Mouse (Mus musculus): ENCODE results near the gene Grid1. TPM values are rescaled to one million over a fixed set of nuclear protein-coding genes. Genes with fewer than 3 reads are reported as not detected.

Grid1 gene
- polyA plus RNA-seq, 1 experiment from 2014 or later, result 0.26 TPM

GRCm38 (mm10) chr14:34989131-34989530 is 169.2 kb downstream of the Grid1 start:
- Histone ChIP-seq H3K4me2 (ENCODE audit: low read depth, low read length) (no peak overlapping the region), H3K9ac (ENCODE audit: low read length) (no peak overlapping the region), H3K27me3 (ENCODE audit: control insufficient read depth, insufficient read depth, low read length) (no peaks in the 10 kb centered on the region), H3K36me3 (ENCODE audit: control insufficient read depth, insufficient read depth) (no peaks in the 10 kb centered on the region), H3K27ac (ENCODE audit: low read length) (no peak overlapping the region), H3K9me3 (replicated peaks; ENCODE audit: control insufficient read depth, low read length) (no peaks in the 10 kb centered on the region), H3K4me1 (ENCODE audit: control insufficient read depth, insufficient read depth, low read length) (no peaks in the 10 kb centered on the region), H3K4me3 (ENCODE audit: low read length) (no peak overlapping the region)
- 71% methylated on average over 5 of the region's 5 CpGs for WGBS
- ATAC-seq (replicated peaks; ENCODE audit: extremely low read depth, insufficient read depth, low FRiP score), result no peak

DNA sequence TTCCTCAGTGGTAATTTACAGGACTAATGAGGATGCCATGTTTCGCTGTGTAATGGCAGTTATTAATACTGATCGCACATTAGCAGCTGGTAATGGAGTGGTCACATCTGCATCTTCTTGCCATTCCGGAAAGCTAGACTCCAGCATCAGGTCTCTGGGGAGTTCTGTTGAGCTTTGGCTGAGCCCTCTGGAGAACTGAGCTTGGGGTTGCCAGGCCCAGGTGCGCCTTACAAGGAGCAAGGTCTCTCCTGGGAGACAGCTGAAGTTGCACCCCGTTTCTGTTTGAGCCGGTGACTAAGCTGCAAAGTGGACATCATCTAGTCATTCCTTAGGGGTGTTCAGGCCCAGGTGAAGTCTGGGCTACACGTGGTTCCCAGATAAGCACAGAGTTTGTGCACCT is 186.8 kb downstream of the Grid1 start:
- H3K27ac ChIP-seq (ENCODE audit: low read length), result no peak overlapping the region
- no peaks in the 10 kb centered on the region for H3K9me3 ChIP-seq (replicated peaks; ENCODE audit: control insufficient read depth, low read length)
- no peak overlapping the region for H3K4me2 ChIP-seq (ENCODE audit: low read depth, low read length)
- no peaks in the 10 kb centered on the region for H3K4me1 ChIP-seq (ENCODE audit: control insufficient read depth, insufficient read depth, low read length)
- no peak overlapping the region for H3K9ac ChIP-seq (ENCODE audit: low read length)
- 80% methylated on average over 7 of the region's 7 CpGs for WGBS
- no peaks in the 10 kb centered on the region for H3K36me3 ChIP-seq (ENCODE audit: control insufficient read depth, insufficient read depth)
- no peak overlapping the region for H3K4me3 ChIP-seq (ENCODE audit: low read length)
- no peak for ATAC-seq (replicated peaks; ENCODE audit: extremely low read depth, insufficient read depth, low FRiP score)
- no peaks in the 10 kb centered on the region for H3K27me3 ChIP-seq (ENCODE audit: control insufficient read depth, insufficient read depth, low read length)

GRCm38 (mm10) chr14:35008674-35009073 is 188.8 kb downstream of the Grid1 start:
- no peak for ATAC-seq (replicated peaks; ENCODE audit: extremely low read depth, insufficient read depth, low FRiP score)
- Histone ChIP-seq H3K9me3 (replicated peaks; ENCODE audit: control insufficient read depth, low read length) (no peaks in the 10 kb centered on the region), H3K27me3 (ENCODE audit: control insufficient read depth, insufficient read depth, low read length) (no peaks in the 10 kb centered on the region), H3K4me1 (ENCODE audit: control insufficient read depth, insufficient read depth, low read length) (no peaks in the 10 kb centered on the region), H3K9ac (ENCODE audit: low read length) (no peak overlapping the region), H3K4me3 (ENCODE audit: low read length) (no peak overlapping the region), H3K36me3 (ENCODE audit: control insufficient read depth, insufficient read depth) (no peaks in the 10 kb centered on the region), H3K27ac (ENCODE audit: low read length) (no peak overlapping the region), H3K4me2 (ENCODE audit: low read depth, low read length) (no peak overlapping the region)
- 51% methylated on average over 3 of the region's 3 CpGs for WGBS

DNA sequence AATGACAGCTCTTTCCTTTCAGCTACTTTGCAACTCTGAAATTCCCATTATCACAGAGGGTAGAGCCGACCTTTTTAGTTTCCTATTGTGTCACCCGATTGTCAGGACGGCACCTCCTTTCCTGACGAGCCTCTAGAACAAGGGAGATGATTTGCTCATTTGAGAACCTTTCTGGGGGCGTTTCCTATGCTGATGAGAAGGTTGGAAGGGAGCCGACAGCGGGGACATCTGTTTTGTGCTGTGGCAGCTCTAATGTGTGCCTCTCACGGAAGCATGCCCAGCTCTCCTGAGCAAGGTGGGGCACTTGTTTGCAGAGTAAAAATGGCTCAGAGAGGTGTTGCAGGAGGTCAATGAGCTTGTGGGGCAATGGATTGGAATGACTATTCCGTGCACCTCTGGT is 189.2 kb downstream of the Grid1 start:
- Histone ChIP-seq H3K27me3 (ENCODE audit: control insufficient read depth, insufficient read depth, low read length) (no peaks in the 10 kb centered on the region), H3K9me3 (replicated peaks; ENCODE audit: control insufficient read depth, low read length) (no peaks in the 10 kb centered on the region), H3K9ac (ENCODE audit: low read length) (no peak overlapping the region), H3K36me3 (ENCODE audit: control insufficient read depth, insufficient read depth) (no peaks in the 10 kb centered on the region), H3K27ac (ENCODE audit: low read length) (no peak overlapping the region), H3K4me2 (ENCODE audit: low read depth, low read length) (no peak overlapping the region), H3K4me1 (ENCODE audit: control insufficient read depth, insufficient read depth, low read length) (no peaks in the 10 kb centered on the region), H3K4me3 (ENCODE audit: low read length) (no peak overlapping the region)
- 0 out of 2 replicates have a peak, but pooled peaks have one; percentile 28 for ATAC-seq (replicated peaks; ENCODE audit: extremely low read depth, insufficient read depth, low FRiP score)
- WGBS, result 20% methylated on average over 9 of the region's 9 CpGs

DNA sequence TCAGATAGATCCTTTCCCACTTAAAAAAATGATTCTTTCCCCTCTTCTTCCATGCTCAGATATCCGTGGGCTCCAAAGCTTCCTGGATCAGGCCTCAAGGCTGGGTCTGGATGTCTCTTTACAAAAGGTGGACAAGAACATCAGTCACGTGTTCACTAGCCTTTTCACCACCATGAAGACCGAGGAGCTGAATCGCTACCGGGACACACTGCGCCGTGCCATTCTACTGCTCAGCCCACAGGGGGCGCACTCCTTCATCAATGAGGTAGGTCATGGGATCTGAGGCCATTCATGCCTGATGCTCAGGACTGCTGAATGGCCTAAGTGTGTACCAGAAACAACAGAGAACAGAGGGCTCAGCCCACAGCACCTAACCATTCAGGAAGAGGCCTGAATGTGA is 206.8 kb downstream of the Grid1 start:
- 85% methylated on average over 8 of the region's 8 CpGs for WGBS

DNA sequence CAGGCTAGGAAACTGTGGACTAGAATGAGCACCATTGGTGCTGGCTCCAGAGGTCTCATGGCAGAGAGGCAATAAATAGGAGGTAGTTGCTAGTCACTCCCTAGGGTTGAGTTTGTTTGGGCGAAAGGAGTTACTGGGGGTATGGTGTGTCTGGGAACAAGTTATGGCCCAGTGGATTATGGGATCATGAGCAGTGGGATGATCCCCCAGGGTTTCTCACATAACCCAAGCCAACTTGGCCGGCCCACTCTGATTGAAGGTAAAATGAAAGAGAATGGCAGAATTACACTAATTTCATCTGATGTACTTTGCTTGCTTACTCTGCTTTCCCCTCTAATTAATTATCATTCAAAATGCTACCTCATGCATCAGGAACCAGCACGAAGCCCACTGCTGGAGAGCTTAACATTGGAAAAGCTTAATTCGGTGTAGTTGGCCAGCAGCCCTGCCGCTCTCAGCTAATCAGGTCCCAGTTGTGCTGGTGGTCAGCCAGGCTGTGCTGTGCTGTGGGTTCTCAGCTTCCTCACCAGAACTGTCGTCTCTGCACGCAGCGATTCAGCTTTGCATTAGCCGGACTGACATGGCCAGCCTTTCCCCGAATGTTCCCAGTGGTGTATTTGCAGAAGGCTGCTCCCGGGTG is 207.7 kb downstream of the Grid1 start:
- no peaks in the 10 kb centered on the region for H3K36me3 ChIP-seq (ENCODE audit: control insufficient read depth, insufficient read depth)
- no peak for ATAC-seq (replicated peaks; ENCODE audit: extremely low read depth, insufficient read depth, low FRiP score)
- no peaks in the 10 kb centered on the region for H3K27me3 ChIP-seq (ENCODE audit: control insufficient read depth, insufficient read depth, low read length)
- H3K4me1 ChIP-seq (ENCODE audit: control insufficient read depth, insufficient read depth, low read length), result no peaks in the 10 kb centered on the region
- H3K4me2 ChIP-seq (ENCODE audit: low read depth, low read length), result no peak overlapping the region
- H3K4me3 ChIP-seq (ENCODE audit: low read length), result no peak overlapping the region
- 56% methylated on average over 11 of the region's 11 CpGs for WGBS
- no peak overlapping the region for H3K27ac ChIP-seq (ENCODE audit: low read length)
- H3K9ac ChIP-seq (ENCODE audit: low read length), result no peak overlapping the region
- 0 out of 2 replicates have a peak, but pooled peaks cover 4% of the 10 kb centered on the region for H3K9me3 ChIP-seq (replicated peaks; ENCODE audit: control insufficient read depth, low read length)

More for the DNA sequence above, 206.8 kb downstream of the Grid1 start:
- H3K27ac ChIP-seq (ENCODE audit: low read length), result no peak overlapping the region
- H3K4me3 ChIP-seq (ENCODE audit: low read length), result no peak overlapping the region
- no peak overlapping the region for H3K4me2 ChIP-seq (ENCODE audit: low read depth, low read length)
- ATAC-seq (replicated peaks; ENCODE audit: extremely low read depth, insufficient read depth, low FRiP score), result no peak
- H3K4me1 ChIP-seq (ENCODE audit: control insufficient read depth, insufficient read depth, low read length), result no peaks in the 10 kb centered on the region
- H3K27me3 ChIP-seq (ENCODE audit: control insufficient read depth, insufficient read depth, low read length), result no peaks in the 10 kb centered on the region
- H3K36me3 ChIP-seq (ENCODE audit: control insufficient read depth, insufficient read depth), result no peaks in the 10 kb centered on the region
- 0 out of 2 replicates have a peak, but pooled peaks cover 4% of the 10 kb centered on the region for H3K9me3 ChIP-seq (replicated peaks; ENCODE audit: control insufficient read depth, low read length)
- no peak overlapping the region for H3K9ac ChIP-seq (ENCODE audit: low read length)

DNA sequence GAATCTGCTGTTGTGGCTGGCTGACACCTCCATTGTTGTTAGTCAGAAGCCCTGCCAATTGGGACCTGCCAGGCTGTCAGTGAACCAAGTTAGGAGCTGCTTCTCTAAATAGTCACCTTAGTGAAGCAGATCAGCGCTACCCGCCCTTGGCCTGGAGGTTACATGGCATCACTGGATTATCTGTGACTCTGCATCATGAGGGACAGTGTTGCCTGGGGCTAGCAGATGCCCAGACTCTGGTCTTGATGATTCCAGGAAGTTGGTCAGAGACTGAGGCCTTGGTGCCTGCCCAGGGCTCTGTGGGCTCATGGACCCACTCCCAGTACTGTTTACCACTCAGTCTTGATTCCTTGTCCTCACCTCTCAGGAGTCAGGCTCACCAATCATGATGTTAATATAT is 209.7 kb downstream of the Grid1 start:
- no peaks in the 10 kb centered on the region for H3K36me3 ChIP-seq (ENCODE audit: control insufficient read depth, insufficient read depth)
- no peaks in the 10 kb centered on the region for H3K4me1 ChIP-seq (ENCODE audit: control insufficient read depth, insufficient read depth, low read length)
- no peak overlapping the region for H3K27ac ChIP-seq (ENCODE audit: low read length)
- no peak for ATAC-seq (replicated peaks; ENCODE audit: extremely low read depth, insufficient read depth, low FRiP score)
- no peaks in the 10 kb centered on the region for H3K27me3 ChIP-seq (ENCODE audit: control insufficient read depth, insufficient read depth, low read length)
- 0 out of 2 replicates have a peak, but pooled peaks cover 4% of the 10 kb centered on the region for H3K9me3 ChIP-seq (replicated peaks; ENCODE audit: control insufficient read depth, low read length)
- WGBS, result 80% methylated on average over 2 of the region's 2 CpGs
- H3K4me3 ChIP-seq (ENCODE audit: low read length), result no peak overlapping the region
- no peak overlapping the region for H3K4me2 ChIP-seq (ENCODE audit: low read depth, low read length)
- no peak overlapping the region for H3K9ac ChIP-seq (ENCODE audit: low read length)

- Histone ChIP-seq H3K27ac (ENCODE audit: low read length) (no peak overlapping the region), H3K4me1 (ENCODE audit: control insufficient read depth, insufficient read depth, low read length) (no peaks in the 10 kb centered on the region), H3K9ac (ENCODE audit: low read length) (no peak overlapping the region), H3K27me3 (ENCODE audit: control insufficient read depth, insufficient read depth, low read length) (no peaks in the 10 kb centered on the region), H3K4me3 (ENCODE audit: low read length) (no peak overlapping the region), H3K36me3 (ENCODE audit: control insufficient read depth, insufficient read depth) (no peaks in the 10 kb centered on the region), H3K4me2 (ENCODE audit: low read depth, low read length) (no peak overlapping the region), H3K9me3 (replicated peaks; ENCODE audit: control insufficient read depth, low read length) (0 out of 2 replicates have a peak, but pooled peaks cover 2% of the 10 kb centered on the region)
- WGBS, result 80% methylated on average over 2 of the region's 2 CpGs
- ATAC-seq (replicated peaks; ENCODE audit: extremely low read depth, insufficient read depth, low FRiP score), result no peak
Measured at GRCm38 (mm10) chr14:35030271-35030670, 210.4 kb downstream of the Grid1 start.

DNA sequence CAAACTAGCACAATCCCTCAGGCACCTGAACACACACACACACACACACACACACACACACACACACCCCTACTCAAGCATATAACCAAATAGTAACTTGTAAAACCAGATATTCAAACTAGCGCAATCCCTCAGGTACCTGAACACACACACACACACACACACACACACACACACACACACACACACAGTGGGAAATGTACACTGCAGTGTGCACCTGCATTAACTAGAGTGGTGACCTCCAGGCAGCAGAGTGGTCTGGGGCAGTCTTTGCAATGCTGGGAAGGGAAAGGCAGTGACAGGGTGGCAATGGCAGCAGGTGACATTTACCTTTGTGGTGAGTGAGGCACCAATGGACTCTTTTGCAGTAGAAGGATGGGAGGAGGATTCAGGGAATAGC is 212.4 kb downstream of the Grid1 start:
- no peak overlapping the region for H3K27ac ChIP-seq (ENCODE audit: low read length)
- H3K27me3 ChIP-seq (ENCODE audit: control insufficient read depth, insufficient read depth, low read length), result no peaks in the 10 kb centered on the region
- H3K4me3 ChIP-seq (ENCODE audit: low read length), result no peak overlapping the region
- H3K36me3 ChIP-seq (ENCODE audit: control insufficient read depth, insufficient read depth), result no peaks in the 10 kb centered on the region
- H3K4me2 ChIP-seq (ENCODE audit: low read depth, low read length), result no peak overlapping the region
- WGBS, result 87% methylated on average over 1 of the region's 1 CpGs
- ATAC-seq (replicated peaks; ENCODE audit: extremely low read depth, insufficient read depth, low FRiP score), result no peak
- no peaks in the 10 kb centered on the region for H3K4me1 ChIP-seq (ENCODE audit: control insufficient read depth, insufficient read depth, low read length)
- no peak overlapping the region for H3K9ac ChIP-seq (ENCODE audit: low read length)
- no peaks in the 10 kb centered on the region for H3K9me3 ChIP-seq (replicated peaks; ENCODE audit: control insufficient read depth, low read length)
